Mouse (Mus musculus) heart, adult 2 months (tissue): ENCODE measurements around the gene Gpr142. TPM values are rescaled to one million over a fixed set of nuclear protein-coding genes. Genes with fewer than 3 reads are reported as not detected.

Experiments
- DNase-seq, 2 experiments: peaks; one replicate each; pipeline ENCODE4 v3.0.0; 2021
- H3K27ac ChIP-seq: fragments of 200-600 bp; 2 replicates; pipeline ENCODE4 v1.8.1; 2022
- H3K27me3 ChIP-seq: fragments of 200-500 bp; 2 replicates; pipeline ENCODE4 v1.6.1; 2012; ENCODE audit warnings: mild to moderate bottlenecking, low read length, inconsistent platforms, mixed read lengths; ENCODE audit not compliant: control insufficient read depth, insufficient read depth
- H3K36me3 ChIP-seq: fragments of 200-500 bp; 2 replicates; pipeline ENCODE4 v1.6.1; 2012; ENCODE audit warnings: low read length, inconsistent platforms; ENCODE audit not compliant: control insufficient read depth, insufficient read depth
- H3K4me1 ChIP-seq: fragments of 200-500 bp; 2 replicates; pipeline ENCODE4 v1.6.1; 2011; ENCODE audit warnings: low read length; ENCODE audit not compliant: control insufficient read depth, insufficient read depth
- H3K4me3 ChIP-seq: fragments of 200-600 bp; 2 replicates; pipeline ENCODE4 v1.8.1; 2022
- H3K79me2 ChIP-seq: fragments of 200-500 bp; replicated peaks from 2 replicates; pipeline ENCODE4 v1.6.1; 2012; ENCODE audit warnings: mild to moderate bottlenecking, inconsistent platforms, low read length, moderate library complexity, mixed read lengths; ENCODE audit not compliant: control insufficient read depth, insufficient read depth
- H3K9ac ChIP-seq: fragments of 200-500 bp; 2 replicates; pipeline ENCODE4 v1.6.1; 2012; ENCODE audit warnings: low read depth, mild to moderate bottlenecking, control low read depth, inconsistent platforms, low read length, mixed read lengths
- CTCF ChIP-seq: fragments of 200-600 bp; IDR thresholded peaks from 2 replicates; pipeline ENCODE4 v1.8.1; 2022; ENCODE audit warnings: antibody characterized with exemption, mild to moderate bottlenecking, moderate library complexity
- EP300 ChIP-seq: fragments of 200-500 bp; IDR thresholded peaks from 2 replicates; pipeline ENCODE4 v1.6.1; 2011; ENCODE audit warnings: low read depth, low read length, control low read depth; ENCODE audit not compliant: insufficient read depth
- POLR2A ChIP-seq: fragments of 200-500 bp; IDR thresholded peaks from 2 replicates; pipeline ENCODE4 v1.6.1; 2011; ENCODE audit warnings: mild to moderate bottlenecking, low read depth, low read length, control low read depth; ENCODE audit not compliant: insufficient read depth
- WGBS: fragments of 180-500 bp; shearing (Covaris S2); methylation state at CpG from one replicate; pipeline ENCODE4 v1.1.7; 2018; 5-methylcytosine and 5-hydroxymethylcytosine counted together
- intact Hi-C: fragments of 180-260 bp; cut with DNase I; formaldehyde crosslinking; loops from one replicate; pipeline ENCODE4 v1.15.1; 2025
- polyA plus RNA-seq: library from polyadenylated mRNA; depleted of rRNA; stranded (reverse); fragments of >200 nt; gene quantifications from 2 replicates; pipeline ENCODE4 v1.2.3, GENCODE M21; 2012
- total RNA-seq, 2 experiments: library from RNA; stranded (reverse); gene quantifications; 2 replicates each; pipeline ENCODE4 v1.2.3; 2021

Gene Gpr142
- total and polyA plus RNA-seq, 3 experiments: not detected

GRCm38 (mm10) chr11:114795848-114796322, 2.8 kb upstream of the Gpr142 start, which contains the start of gene Btbd17:
Gene Btbd17 (minus strand): TSS chr11:114795945.
- intact Hi-C loops: no loop called here

DNA sequence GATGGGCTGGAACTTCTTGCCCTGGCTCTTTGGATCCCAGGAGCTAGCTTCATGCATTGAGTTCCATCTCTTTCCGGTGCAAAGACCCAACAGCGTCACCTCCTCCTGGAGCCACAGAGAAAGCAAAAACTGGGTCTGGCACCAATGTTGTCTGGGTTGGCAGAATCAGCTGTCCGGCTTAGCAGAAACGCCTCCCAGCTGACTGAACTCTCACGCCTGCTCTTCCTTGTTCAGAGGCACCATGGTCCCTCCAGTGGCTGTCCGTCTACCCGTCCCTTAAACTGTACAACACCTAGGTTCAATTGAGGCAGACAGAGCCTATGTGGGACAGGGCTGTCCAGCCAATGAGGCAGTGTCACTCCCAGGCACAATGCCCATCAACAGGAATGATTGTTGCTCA, 1.5 kb upstream of the Gpr142 start:
- Histone ChIP-seq H3K27ac (no peak overlapping the region), H3K79me2 (no peaks in the 10 kb centered on the region), H3K4me1 (no peaks in the 10 kb centered on the region), H3K4me3 (no peak overlapping the region), H3K27me3 (peaks cover 2% of the 10 kb centered on the region), H3K9ac (no peak overlapping the region), H3K36me3 (no peaks in the 10 kb centered on the region)
- DNase-seq: no peak
- TF ChIP-seq EP300 (no peak), POLR2A (no peak), CTCF (no peak)
- 92% methylated on average over 7 of the region's 7 CpGs for WGBS
- intact Hi-C loops: no loop called here

More at GRCm38 (mm10) chr11:114795848-114796322, 2.8 kb upstream of the Gpr142 start, which contains the start of gene Btbd17:
- no peak within 1 kb of the TSS for H3K27ac ChIP-seq
- no peak for DNase-seq
- H3K27me3 ChIP-seq: peaks cover 10% of the 10 kb centered on the region
- TF ChIP-seq POLR2A (no peak), CTCF (no peak), EP300 (no peak)
- no peak within 1 kb of the TSS for H3K4me3 ChIP-seq
- H3K9ac ChIP-seq: no peak within 1 kb of the TSS
- no peaks in the 10 kb centered on the region for H3K79me2 ChIP-seq
- no peaks in the 10 kb centered on the region for H3K36me3 ChIP-seq
- no peaks in the 10 kb centered on the region for H3K4me1 ChIP-seq
- 24% methylated on average over 4 of the region's 4 CpGs for WGBS

DNA sequence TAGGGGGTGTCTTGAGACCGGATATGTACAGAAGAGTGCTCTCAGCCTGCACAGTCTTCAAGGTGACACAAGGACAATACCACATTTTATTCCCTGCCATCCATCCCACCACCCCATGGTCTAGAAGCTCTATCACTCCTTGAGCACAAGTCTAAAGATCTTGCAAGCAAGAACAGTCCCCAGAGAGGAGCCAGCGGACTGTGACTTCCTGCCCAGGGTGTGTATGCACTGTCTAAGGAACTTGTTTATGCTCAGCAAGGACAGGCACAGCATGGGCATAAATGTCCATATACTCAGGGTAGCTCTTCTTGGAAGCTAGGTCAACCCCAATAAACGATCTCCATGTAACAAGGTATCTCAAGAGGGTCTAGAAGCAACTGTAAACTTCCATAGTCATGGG, 743 bp upstream of the Gpr142 start:
- no peak for DNase-seq
- Histone ChIP-seq H3K9ac (no peak overlapping the region), H3K4me1 (no peaks in the 10 kb centered on the region), H3K27ac (no peak overlapping the region), H3K27me3 (no peaks in the 10 kb centered on the region), H3K4me3 (no peak overlapping the region), H3K79me2 (no peaks in the 10 kb centered on the region), H3K36me3 (no peaks in the 10 kb centered on the region)
- TF ChIP-seq EP300 (no peak), POLR2A (no peak), CTCF (no peak)
- intact Hi-C loops: no loop called here
- 61% methylated on average over 3 of the region's 3 CpGs for WGBS

- DNase-seq: no peak
- intact Hi-C loops: no loop called here
- Histone ChIP-seq H3K4me3 (no peak overlapping the region), H3K27me3 (no peaks in the 10 kb centered on the region), H3K79me2 (no peaks in the 10 kb centered on the region), H3K4me1 (no peaks in the 10 kb centered on the region), H3K27ac (no peak overlapping the region), H3K9ac (no peak overlapping the region), H3K36me3 (no peaks in the 10 kb centered on the region)
- 100% methylated on average over 1 of the region's 1 CpGs for WGBS
- TF ChIP-seq CTCF (no peak), POLR2A (no peak), EP300 (no peak)
These were observed 3.2 kb downstream of the Gpr142 start for GRCm38 (mm10) chr11:114801906-114802305.

DNA sequence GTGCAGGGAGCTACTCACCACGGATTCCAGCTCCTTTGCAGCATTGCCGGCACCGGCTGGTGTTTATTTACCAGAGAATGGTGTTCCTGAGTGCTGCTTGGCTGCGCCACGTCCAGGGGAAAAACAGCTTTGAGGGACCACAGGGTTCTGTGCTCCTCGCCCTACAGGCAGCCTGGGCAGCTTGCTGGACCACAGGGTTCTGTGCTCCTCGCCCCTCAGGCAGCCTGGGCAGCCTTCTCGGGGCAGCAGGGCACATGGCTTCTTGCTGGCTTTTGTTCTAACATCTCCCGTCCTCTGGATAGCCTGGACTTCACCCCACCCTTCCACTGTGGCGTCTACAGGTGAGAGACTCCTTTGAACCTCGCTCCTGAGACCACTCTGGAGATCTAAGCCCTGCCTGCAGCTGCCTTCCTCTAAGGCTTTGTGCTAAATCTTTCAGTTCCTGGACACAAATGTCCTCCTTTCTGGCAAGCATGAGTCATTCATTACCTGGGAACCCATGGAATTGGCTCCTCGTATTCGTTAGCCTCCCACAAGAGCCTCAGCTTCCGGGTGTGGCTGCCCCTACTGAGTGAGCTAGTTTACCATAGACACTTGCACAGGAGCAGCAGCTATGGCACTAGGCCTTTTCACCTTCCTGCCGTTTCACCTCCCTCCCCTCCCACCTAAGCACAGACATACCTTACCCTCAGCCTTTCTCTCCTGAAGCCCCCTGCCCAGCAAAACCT, 4.0 kb downstream of the Gpr142 start:
- intact Hi-C loops: no loop called here
- H3K4me1 ChIP-seq: no peaks in the 10 kb centered on the region
- TF ChIP-seq EP300 (no peak), POLR2A (no peak), CTCF (no peak)
- DNase-seq: no peak
- no peaks in the 10 kb centered on the region for H3K79me2 ChIP-seq
- no peaks in the 10 kb centered on the region for H3K27me3 ChIP-seq
- H3K27ac ChIP-seq: no peak overlapping the region
- no peaks in the 10 kb centered on the region for H3K36me3 ChIP-seq
- H3K9ac ChIP-seq: no peak overlapping the region
- no peak overlapping the region for H3K4me3 ChIP-seq
- 67% methylated on average over 15 of the region's 15 CpGs for WGBS

DNA sequence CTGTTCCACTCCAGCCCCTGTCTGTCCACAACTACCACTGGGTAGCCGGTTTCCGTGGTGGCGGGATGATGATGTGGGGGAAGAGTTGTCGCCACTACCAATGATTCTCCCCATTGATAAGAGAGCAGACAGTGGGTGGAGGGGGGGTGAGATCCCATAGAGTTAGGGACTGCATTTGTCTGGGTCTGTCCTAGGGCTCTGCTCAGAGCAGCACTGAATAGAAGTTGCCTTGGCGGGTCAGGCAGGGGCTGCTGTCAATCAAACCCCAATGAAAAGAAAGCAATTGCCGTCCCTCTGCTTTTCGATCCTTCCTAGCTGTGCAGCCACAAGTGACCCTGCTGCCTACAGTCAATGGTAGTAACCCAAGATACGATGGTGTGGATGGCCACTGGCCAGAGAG, 5.3 kb downstream of the Gpr142 start:
- TF ChIP-seq CTCF (no peak), POLR2A (no peak), EP300 (no peak)
- DNase-seq: no peak
- intact Hi-C loops: no loop called here
- Histone ChIP-seq H3K27me3 (no peaks in the 10 kb centered on the region), H3K4me1 (no peaks in the 10 kb centered on the region), H3K36me3 (no peaks in the 10 kb centered on the region), H3K4me3 (no peak overlapping the region), H3K79me2 (no peaks in the 10 kb centered on the region), H3K9ac (no peak overlapping the region), H3K27ac (no peak overlapping the region)
- 61% methylated on average over 8 of the region's 8 CpGs for WGBS
